Mouse (Mus musculus) naive thymus-derived CD4-positive, alpha-beta T cell, adult 2 months (primary cell): ENCODE measurements at regions not wholly inside any gene's neighbourhood (a gene's known extent, or its start where the extent isn't known, plus 50 kb on each side); places are given as distances from the start of the nearest gene placed in this dataset.

Experiments
- DNase-seq: peaks from one replicate; pipeline ENCODE4 v3.0.0-alpha.2; 2011; ENCODE audit warnings: low read depth

- no peak for DNase-seq
Observed at GRCm38 (mm10) chr2:166271373-166272189, 116.1 kb upstream of the Sulf2 start.

- DNase-seq = no peak
Observed at GRCm38 (mm10) chr2:166270007-166270406, 114.5 kb upstream of the Sulf2 start.

GRCm38 (mm10) chr2:166266915-166267314, 111.5 kb upstream of the Sulf2 start:
- DNase-seq = no peak

GRCm38 (mm10) chr2:166266507-166266906, 111.0 kb upstream of the Sulf2 start:
- no peak for DNase-seq

- no peak for DNase-seq
Observed at GRCm38 (mm10) chr2:166264756-166265155, 109.3 kb upstream of the Sulf2 start.

GRCm38 (mm10) chr2:166261799-166262198, 106.3 kb upstream of the Sulf2 start:
- no peak for DNase-seq

GRCm38 (mm10) chr2:166261065-166261464, 105.6 kb upstream of the Sulf2 start:
- no peak for DNase-seq

- no peak for DNase-seq
Observed at GRCm38 (mm10) chr2:166258771-166259180, 103.3 kb upstream of the Sulf2 start.

- no peak for DNase-seq
Observed at GRCm38 (mm10) chr2:166257666-166258065, 102.2 kb upstream of the Sulf2 start.

GRCm38 (mm10) chr2:166256193-166256592, 100.7 kb upstream of the Sulf2 start:
- DNase-seq = no peak

GRCm38 (mm10) chr2:166254581-166254980, 99.1 kb upstream of the Sulf2 start:
- DNase-seq = no peak

GRCm38 (mm10) chr2:166252107-166252506, 96.6 kb upstream of the Sulf2 start:
- DNase-seq = no peak

- no peak for DNase-seq
Observed at GRCm38 (mm10) chr2:166251421-166251820, 96.0 kb upstream of the Sulf2 start.

GRCm38 (mm10) chr2:166250571-166250970, 95.1 kb upstream of the Sulf2 start:
- no peak for DNase-seq

- no peak for DNase-seq
Observed at GRCm38 (mm10) chr2:166249338-166249950, 94.0 kb upstream of the Sulf2 start.

GRCm38 (mm10) chr2:166246401-166247189, 91.1 kb upstream of the Sulf2 start:
- DNase-seq = peak; percentile 9

- DNase-seq = no peak
Observed at GRCm38 (mm10) chr2:166245219-166245618, 89.8 kb upstream of the Sulf2 start.

- DNase-seq = no peak
Observed at GRCm38 (mm10) chr2:166242786-166243521, 87.5 kb upstream of the Sulf2 start.

GRCm38 (mm10) chr2:166241310-166241709, 85.8 kb upstream of the Sulf2 start:
- DNase-seq = no peak

GRCm38 (mm10) chr2:166240056-166240455, 84.6 kb upstream of the Sulf2 start:
- no peak for DNase-seq

GRCm38 (mm10) chr2:166237554-166238269, 82.2 kb upstream of the Sulf2 start:
- DNase-seq = no peak
